Mouse (Mus musculus) MEL (cell line): ENCODE results near the gene Tmem131. TPM values are rescaled to one million over a fixed set of nuclear protein-coding genes. Genes with fewer than 3 reads are reported as not detected.

Source experiments
- DNase-seq: peaks from one replicate; pipeline ENCODE4 v3.0.0; 2011; ENCODE audit warnings: low read depth, low spot score
- H3K27ac ChIP-seq: 2 replicates; pipeline ENCODE4 v1.5.1; 2012; ENCODE audit warnings: low read depth, mild to moderate bottlenecking, control low read depth, low read length, moderate library complexity; ENCODE audit not compliant: control insufficient read depth
- H3K27me3 ChIP-seq, 2 experiments: fragments of 150-350 bp in 1 of 2; sonication (generic) in 1 of 2; 2 replicates each; pipeline ENCODE4 v1.6.1; 2012; ENCODE audit warnings: low read length in 2 of 2, mild to moderate bottlenecking in 2 of 2, improper control_type of control experiment in 1 of 2, moderate library complexity in 1 of 2; ENCODE audit not compliant: insufficient read depth in 2 of 2, control insufficient read depth in 1 of 2
- H3K36me3 ChIP-seq, 2 experiments: 2 replicates each; pipeline ENCODE4 v1.6.1; 2012 to 2014; ENCODE audit warnings: low read length in 2 of 2, improper control_type of control experiment in 1 of 2, inconsistent platforms in 1 of 2, mild to moderate bottlenecking in 1 of 2; ENCODE audit not compliant: insufficient read depth in 2 of 2, control insufficient read depth in 1 of 2
- H3K4me1 ChIP-seq, 2 experiments: fragments of 150-350 bp in 1 of 2; sonication (generic) in 1 of 2; 2 replicates each; pipeline ENCODE4 v1.6.1; 2012; ENCODE audit warnings: low read length in 2 of 2, improper control_type of control experiment in 1 of 2, mild to moderate bottlenecking in 1 of 2; ENCODE audit not compliant: insufficient read depth in 2 of 2, control insufficient read depth in 1 of 2
- H3K4me3 ChIP-seq, 2 experiments: fragments of 150-350 bp in 1 of 2; sonication (generic) in 1 of 2; 2 replicates each; pipeline ENCODE4 v1.5.1; 2012; ENCODE audit warnings: low read depth in 2 of 2, low read length in 2 of 2, mild to moderate bottlenecking in 2 of 2, moderate library complexity in 2 of 2, control low read depth in 1 of 2, improper control_type of control experiment in 1 of 2; ENCODE audit not compliant: control insufficient read depth in 1 of 2, insufficient read depth in 1 of 2
- H3K79me2 ChIP-seq: 2 replicates; pipeline ENCODE4 v1.6.1; 2012; ENCODE audit warnings: mild to moderate bottlenecking, low read length, moderate library complexity; ENCODE audit not compliant: control insufficient read depth, poor library complexity, insufficient read depth
- H3K9ac ChIP-seq: 2 replicates; pipeline ENCODE4 v1.6.1; 2012; ENCODE audit warnings: low read depth, mild to moderate bottlenecking, control low read depth, low read length, moderate library complexity; ENCODE audit not compliant: control insufficient read depth, poor library complexity, severe bottlenecking
- H3K9me3 ChIP-seq: fragments of 150-350 bp; sonication (generic); replicated peaks from 2 replicates; pipeline ENCODE4 v1.6.1; 2012; ENCODE audit warnings: mild to moderate bottlenecking, low read length, improper control_type of control experiment, moderate library complexity; ENCODE audit not compliant: insufficient read depth
- CHD2 ChIP-seq: IDR thresholded peaks from 2 replicates; pipeline ENCODE4 v1.6.1; 2011; ENCODE audit warnings: low read length, improper control_type of control experiment
- ELF1 ChIP-seq: IDR thresholded peaks from 2 replicates; pipeline ENCODE4 v1.6.1; 2014; ENCODE audit warnings: low read depth, mild to moderate bottlenecking, inconsistent platforms, low read length, improper control_type of control experiment, moderate library complexity
- EP300 ChIP-seq, 2 experiments: IDR thresholded peaks; 2 replicates each; pipeline ENCODE4 v1.6.1; 2011; ENCODE audit warnings: improper control_type of control experiment in 2 of 2, low read length in 2 of 2, low read depth in 1 of 2, mild to moderate bottlenecking in 1 of 2
- MYC ChIP-seq: IDR thresholded peaks from 2 replicates; pipeline ENCODE4 v1.6.1; 2011; ENCODE audit warnings: low read depth, mild to moderate bottlenecking, low read length, improper control_type of control experiment, moderate library complexity
- NELFE ChIP-seq: IDR thresholded peaks from 2 replicates; pipeline ENCODE4 v1.6.1; 2011; ENCODE audit warnings: low read depth, low read length, improper control_type of control experiment
- NRF1 ChIP-seq: IDR thresholded peaks from 2 replicates; pipeline ENCODE4 v1.6.1; 2014; ENCODE audit warnings: low read depth, mild to moderate bottlenecking, inconsistent platforms, low read length, improper control_type of control experiment, moderate library complexity; ENCODE audit not compliant: poor library complexity, insufficient read depth, severe bottlenecking
- POLR2A ChIP-seq, 2 experiments: IDR thresholded peaks; 2 replicates each; pipeline ENCODE4 v1.6.1; 2011 to 2012; ENCODE audit warnings: low read length in 2 of 2, mild to moderate bottlenecking in 2 of 2, control low read depth in 1 of 2, improper control_type of control experiment in 1 of 2, low read depth in 1 of 2, moderate library complexity in 1 of 2; ENCODE audit not compliant: control insufficient read depth in 1 of 2, insufficient read depth in 1 of 2, poor library complexity in 1 of 2
- TBP ChIP-seq: IDR thresholded peaks from 2 replicates; pipeline ENCODE4 v1.8.0; 2011; ENCODE audit warnings: low read depth, low read length, improper control_type of control experiment
- USF1 ChIP-seq: IDR thresholded peaks from 2 replicates; pipeline ENCODE4 v1.6.1; 2014; ENCODE audit warnings: low read depth, mild to moderate bottlenecking, inconsistent platforms, low read length, improper control_type of control experiment, moderate library complexity
- USF2 ChIP-seq, 2 experiments: IDR thresholded peaks; 2 replicates each; pipeline ENCODE4 v1.6.1; 2011 to 2012; ENCODE audit warnings: improper control_type of control experiment in 2 of 2, low read length in 2 of 2, borderline replicate concordance in 1 of 2, inconsistent platforms in 1 of 2, low read depth in 1 of 2, mild to moderate bottlenecking in 1 of 2; ENCODE audit not compliant: insufficient read depth in 1 of 2
- ZKSCAN1 ChIP-seq: IDR thresholded peaks from 2 replicates; pipeline ENCODE4 v1.6.1; 2012; ENCODE audit warnings: low read depth, mild to moderate bottlenecking, inconsistent platforms, low read length, improper control_type of control experiment, moderate library complexity
- polyA plus RNA-seq, 2 experiments: library from polyadenylated mRNA; stranded (reverse) in 1 of 2; unstranded in 1 of 2; fragments of >175 nt in 1 of 2; fragments of >200 nt in 1 of 2; gene quantifications; 2 replicates each; pipeline versions ENCODE4 v1.2.1 to v1.2.4; 2012; ENCODE audit warnings: low replicate concordance in 2 of 2, low read depth in 1 of 2; ENCODE audit not compliant: insufficient read length in 2 of 2, insufficient read depth in 1 of 2, missing spikeins in 1 of 2
- total RNA-seq: library from RNA; depleted of rRNA; stranded (reverse); fragments of 300-350 nt; gene quantifications from 2 replicates; pipeline ENCODE4 v1.2.3, GENCODE M21; 2012

Tmem131 gene
- total and polyA plus RNA-seq, 3 experiments = 11.4 to 196 (median 48.8) TPM

DNA sequence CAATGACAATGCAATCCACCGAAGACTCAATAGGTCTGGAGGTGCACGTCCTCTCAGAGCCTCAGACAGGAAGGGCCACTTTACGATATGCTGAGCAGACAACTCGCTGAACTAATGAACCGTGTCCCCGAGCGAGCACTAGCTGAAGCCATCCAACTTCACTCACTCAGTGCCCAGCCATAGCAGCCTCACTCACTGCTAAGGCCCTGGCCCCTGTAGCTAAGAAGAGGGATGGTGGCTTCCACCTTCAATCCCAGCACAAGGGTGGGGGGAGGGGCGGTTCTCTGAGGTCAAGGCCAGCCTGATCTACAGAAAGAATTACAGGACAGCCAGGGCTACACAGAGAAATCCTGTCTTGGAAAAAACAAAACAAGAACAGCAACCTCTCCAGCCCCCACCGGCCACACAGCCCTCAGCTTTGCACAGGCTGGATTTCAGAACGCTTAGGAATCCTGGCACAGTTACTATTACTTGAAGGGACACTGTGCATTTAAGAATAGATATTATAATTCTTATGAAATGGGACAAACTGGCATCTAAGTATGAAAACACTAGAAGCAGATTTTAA lies 89.2 kb downstream of the Tmem131 start:
- no peak for DNase-seq
- Histone ChIP-seq H3K36me3 (peaks cover 0 to 12% of the 10 kb centered on the region in 2 experiments; a peak in 2 of 4 replicates), H3K4me3 (no peak overlapping the region), H3K9ac (no peak overlapping the region), H3K27me3 (no peaks in the 10 kb centered on the region), H3K9me3 (no peaks in the 10 kb centered on the region), H3K79me2 (no peaks in the 10 kb centered on the region), H3K4me1 (no peaks in the 10 kb centered on the region), H3K27ac (no peak overlapping the region)
- TF ChIP-seq EP300 (IDR thresholded peaks at IDR 0.05; ENCODE audit: low read depth in 1 of 2, low read length in 2 of 2) (no peak), ELF1 (no peak), NELFE (no peak), NRF1 (no peak)

- H3K27me3 ChIP-seq = no peaks in the 10 kb centered on the region
- H3K4me1 ChIP-seq = no peaks in the 10 kb centered on the region
- H3K36me3 ChIP-seq = peaks cover 0 to 12% of the 10 kb centered on the region in 2 experiments; a peak in 2 of 4 replicates
- no peaks in the 10 kb centered on the region for H3K9me3 ChIP-seq
- TF ChIP-seq CHD2 (no peak), MYC (no peak), USF2 (IDR thresholded peaks at IDR 0.05; ENCODE audit: borderline replicate concordance in 1 of 2, insufficient read depth in 1 of 2, low read depth in 1 of 2, low read length in 2 of 2) (no peak), POLR2A (IDR thresholded peaks at IDR 0.05; ENCODE audit: control insufficient read depth in 1 of 2, insufficient read depth in 1 of 2, low read depth in 1 of 2, low read length in 2 of 2, poor library complexity in 1 of 2) (no peak), ZKSCAN1 (no peak), NELFE (no peak), TBP (no peak)
- no peaks in the 10 kb centered on the region for H3K79me2 ChIP-seq
- H3K27ac ChIP-seq = no peak overlapping the region
- no peak overlapping the region for H3K9ac ChIP-seq
- H3K4me3 ChIP-seq = no peak overlapping the region
- no peak for DNase-seq
Observed at GRCm38 (mm10) chr1:36852085-36852484, 91.4 kb downstream of the Tmem131 start.

GRCm38 (mm10) chr1:36851392-36851791 lies 92.1 kb downstream of the Tmem131 start:
- DNase-seq = no peak
- Histone ChIP-seq H3K79me2 (no peaks in the 10 kb centered on the region), H3K9ac (no peak overlapping the region), H3K27me3 (no peaks in the 10 kb centered on the region), H3K4me3 (no peak overlapping the region), H3K27ac (no peak overlapping the region), H3K4me1 (no peaks in the 10 kb centered on the region), H3K9me3 (no peaks in the 10 kb centered on the region), H3K36me3 (peaks cover 0 to 12% of the 10 kb centered on the region in 2 experiments; a peak in 2 of 4 replicates)
- TF ChIP-seq MYC (no peak), USF1 (no peak)
